Mouse (Mus musculus): ENCODE measurements at regions not wholly inside any gene's neighbourhood (a gene's known extent, or its start where the extent isn't known, plus 50 kb on each side); places are given as distances from the start of the nearest gene placed in this dataset.

DNA sequence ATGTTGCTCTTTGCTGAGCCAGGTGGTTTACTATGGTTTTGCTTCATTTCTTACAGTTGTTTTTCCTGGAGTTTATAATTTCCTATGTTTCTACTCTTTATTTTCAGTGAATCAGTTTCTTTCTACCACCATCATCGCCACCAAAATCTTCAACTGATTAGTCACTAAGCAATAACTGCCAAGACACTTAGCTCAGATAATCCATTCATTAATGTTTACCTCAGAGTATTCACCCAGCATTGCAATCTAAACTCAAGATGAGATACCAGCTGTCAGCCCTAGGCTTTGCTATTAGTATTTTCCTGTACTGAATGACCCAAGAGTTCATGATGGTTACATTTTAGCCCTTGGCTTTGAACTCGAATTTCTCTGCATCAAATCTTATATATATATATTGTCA lies 96.8 kb upstream of the Cadm1 start:
- peaks cover 2% of the 10 kb centered on the region for H3K4me1 ChIP-seq (ENCODE audit: control insufficient read depth, insufficient read depth, low read length)
- 50% methylated on average over 2 of the region's 2 CpGs for WGBS
- H3K27ac ChIP-seq (ENCODE audit: control insufficient read depth, insufficient read depth, low read depth, low read length, poor library complexity) = no peak overlapping the region
- no peak for TF ChIP-seq POLR2A (IDR thresholded peaks at IDR 0.05; ENCODE audit: borderline replicate concordance, control insufficient read depth, low read depth, low read length)
- TF ChIP-seq CTCF (IDR thresholded peaks at IDR 0.05; ENCODE audit: control insufficient read depth, insufficient read depth, low read length) = no peak
- no peak overlapping the region for H3K4me3 ChIP-seq (replicated peaks; ENCODE audit: control insufficient read depth, low read depth, low read length)

DNA sequence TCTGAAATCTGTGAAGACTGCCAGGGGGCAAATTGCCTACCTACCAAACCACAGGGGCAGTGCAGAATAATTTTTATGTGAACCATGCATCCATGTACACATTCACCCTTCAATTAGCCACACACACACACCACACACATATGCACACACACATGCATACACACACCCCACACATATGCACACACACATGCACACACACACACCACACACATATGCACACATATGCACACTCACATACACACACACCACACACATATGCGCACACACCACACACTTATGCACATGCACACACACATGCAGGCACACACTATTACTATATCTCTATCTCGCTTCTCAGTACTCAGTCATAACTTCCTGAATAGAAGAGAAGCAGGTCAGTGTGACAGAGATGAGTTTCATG lies 95.9 kb upstream of the Cadm1 start:
- peaks cover 2% of the 10 kb centered on the region for H3K4me1 ChIP-seq (ENCODE audit: control insufficient read depth, insufficient read depth, low read length)
- TF ChIP-seq POLR2A (IDR thresholded peaks at IDR 0.05; ENCODE audit: borderline replicate concordance, control insufficient read depth, low read depth, low read length) (no peak), CTCF (IDR thresholded peaks at IDR 0.05; ENCODE audit: control insufficient read depth, insufficient read depth, low read length) (no peak)
- H3K4me3 ChIP-seq (replicated peaks; ENCODE audit: control insufficient read depth, low read depth, low read length) = no peak overlapping the region
- no peak overlapping the region for H3K27ac ChIP-seq (ENCODE audit: control insufficient read depth, insufficient read depth, low read depth, low read length, poor library complexity)
- WGBS = 67% methylated on average over 2 of the region's 2 CpGs

DNA sequence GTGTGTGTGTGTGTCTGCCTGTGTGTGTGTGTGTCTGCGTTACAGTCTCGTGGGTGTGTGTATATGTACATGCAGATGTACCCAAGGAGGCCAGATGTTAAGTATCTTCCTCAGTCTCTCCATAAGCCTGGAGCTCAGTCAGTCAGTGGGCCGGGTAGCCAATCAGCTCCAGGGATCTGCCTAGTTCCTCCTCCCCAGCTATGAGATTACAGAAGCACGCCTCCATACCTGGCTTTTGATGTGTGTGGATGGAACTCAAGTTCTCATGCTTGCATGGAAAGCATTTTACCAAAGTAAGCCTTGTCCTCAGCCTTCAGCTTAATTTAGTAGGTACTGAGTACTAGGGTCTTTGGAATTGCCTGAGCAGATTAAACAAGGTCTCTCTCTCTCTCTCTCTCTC lies 91.0 kb upstream of the Cadm1 start:
- Histone ChIP-seq H3K27ac (ENCODE audit: control insufficient read depth, insufficient read depth, low read depth, low read length, poor library complexity) (no peak overlapping the region), H3K4me3 (replicated peaks; ENCODE audit: control insufficient read depth, low read depth, low read length) (no peak overlapping the region), H3K4me1 (ENCODE audit: control insufficient read depth, insufficient read depth, low read length) (peaks cover 2% of the 10 kb centered on the region)
- no peak for TF ChIP-seq POLR2A (IDR thresholded peaks at IDR 0.05; ENCODE audit: borderline replicate concordance, control insufficient read depth, low read depth, low read length)
- no peak for TF ChIP-seq CTCF (IDR thresholded peaks at IDR 0.05; ENCODE audit: control insufficient read depth, insufficient read depth, low read length)
- 66% methylated on average over 4 of the region's 4 CpGs for WGBS

DNA sequence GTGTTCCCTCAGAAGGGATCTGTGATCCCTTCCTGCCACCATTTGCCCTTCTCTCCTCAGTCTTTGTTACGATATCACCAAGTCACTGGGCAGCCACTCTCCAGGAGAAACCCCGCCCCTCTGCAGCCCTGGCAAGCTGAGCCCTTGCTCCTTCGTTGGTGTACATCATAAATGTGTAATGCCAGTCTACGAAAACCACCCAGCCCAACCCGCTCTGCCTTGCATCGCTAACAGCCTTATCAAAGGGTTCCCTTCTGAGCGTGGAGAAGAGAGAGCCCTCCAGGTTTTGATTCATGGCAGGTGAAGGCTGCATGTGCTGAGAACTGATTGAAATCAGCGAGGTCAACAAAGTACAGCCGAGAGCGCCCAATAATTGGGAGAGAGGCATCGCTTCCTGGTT lies 90.5 kb upstream of the Cadm1 start:
- no peak for TF ChIP-seq CTCF (IDR thresholded peaks at IDR 0.05; ENCODE audit: control insufficient read depth, insufficient read depth, low read length)
- TF ChIP-seq POLR2A (IDR thresholded peaks at IDR 0.05; ENCODE audit: borderline replicate concordance, control insufficient read depth, low read depth, low read length) = no peak
- no peak overlapping the region for H3K4me3 ChIP-seq (replicated peaks; ENCODE audit: control insufficient read depth, low read depth, low read length)
- 36% methylated on average over 11 of the region's 11 CpGs for whole genome bisulfite sequencing
- no peak overlapping the region for H3K27ac ChIP-seq (ENCODE audit: control insufficient read depth, insufficient read depth, low read depth, low read length, poor library complexity)
- peaks cover 2% of the 10 kb centered on the region for H3K4me1 ChIP-seq (ENCODE audit: control insufficient read depth, insufficient read depth, low read length)

DNA sequence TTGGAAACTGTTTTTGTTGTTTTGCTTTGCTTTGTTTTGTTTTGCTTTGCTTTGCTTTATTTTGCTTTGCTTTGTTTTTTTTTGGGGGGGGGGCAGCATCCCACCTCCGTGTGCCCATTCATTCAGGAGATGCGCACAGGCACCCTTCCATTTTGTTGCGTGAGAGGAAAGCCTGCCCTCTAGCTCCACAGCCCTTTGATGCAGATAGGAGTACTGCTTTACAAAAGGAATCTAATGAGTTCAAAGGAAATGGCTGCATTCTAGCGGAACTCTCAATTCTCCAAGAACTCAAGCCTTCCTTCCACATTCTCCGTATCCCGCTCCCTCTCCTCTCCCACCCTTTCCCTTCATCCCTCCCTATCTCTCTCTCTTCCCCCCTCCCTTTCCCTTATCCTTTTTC lies 89.8 kb upstream of the Cadm1 start:
- WGBS = 34% methylated on average over 6 of the region's 6 CpGs
- peaks cover 2% of the 10 kb centered on the region for H3K4me1 ChIP-seq (ENCODE audit: control insufficient read depth, insufficient read depth, low read length)
- H3K4me3 ChIP-seq (replicated peaks; ENCODE audit: control insufficient read depth, low read depth, low read length) = no peak overlapping the region
- no peak for TF ChIP-seq CTCF (IDR thresholded peaks at IDR 0.05; ENCODE audit: control insufficient read depth, insufficient read depth, low read length)
- TF ChIP-seq POLR2A (IDR thresholded peaks at IDR 0.05; ENCODE audit: borderline replicate concordance, control insufficient read depth, low read depth, low read length) = no peak
- H3K27ac ChIP-seq (ENCODE audit: control insufficient read depth, insufficient read depth, low read depth, low read length, poor library complexity) = no peak overlapping the region

DNA sequence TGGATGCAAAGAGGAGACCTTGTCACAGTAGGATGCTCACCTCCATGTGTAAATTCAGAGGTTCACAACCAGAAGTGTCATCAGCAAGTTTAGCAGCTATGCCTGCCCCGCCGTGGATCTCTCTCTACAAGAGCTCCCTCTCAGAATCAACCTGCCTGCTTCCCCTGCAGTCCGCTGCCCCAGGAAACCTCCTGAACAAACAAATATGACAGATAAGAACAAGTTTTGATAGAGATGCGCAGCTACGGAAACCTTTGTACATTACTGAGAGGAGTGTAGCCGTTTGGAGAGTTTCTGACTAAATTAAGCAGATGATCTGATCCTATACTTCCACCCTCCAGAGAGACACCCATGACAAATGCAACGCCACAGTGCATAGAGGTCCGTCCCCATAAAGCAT lies 88.8 kb upstream of the Cadm1 start:
- 59% methylated on average over 8 of the region's 8 CpGs for WGBS
- Histone ChIP-seq H3K4me3 (replicated peaks; ENCODE audit: control insufficient read depth, low read depth, low read length) (no peak overlapping the region), H3K4me1 (ENCODE audit: control insufficient read depth, insufficient read depth, low read length) (no peaks in the 10 kb centered on the region), H3K27ac (ENCODE audit: control insufficient read depth, insufficient read depth, low read depth, low read length, poor library complexity) (no peak overlapping the region)
- TF ChIP-seq POLR2A (IDR thresholded peaks at IDR 0.05; ENCODE audit: borderline replicate concordance, control insufficient read depth, low read depth, low read length) (no peak), CTCF (IDR thresholded peaks at IDR 0.05; ENCODE audit: control insufficient read depth, insufficient read depth, low read length) (no peak)

DNA sequence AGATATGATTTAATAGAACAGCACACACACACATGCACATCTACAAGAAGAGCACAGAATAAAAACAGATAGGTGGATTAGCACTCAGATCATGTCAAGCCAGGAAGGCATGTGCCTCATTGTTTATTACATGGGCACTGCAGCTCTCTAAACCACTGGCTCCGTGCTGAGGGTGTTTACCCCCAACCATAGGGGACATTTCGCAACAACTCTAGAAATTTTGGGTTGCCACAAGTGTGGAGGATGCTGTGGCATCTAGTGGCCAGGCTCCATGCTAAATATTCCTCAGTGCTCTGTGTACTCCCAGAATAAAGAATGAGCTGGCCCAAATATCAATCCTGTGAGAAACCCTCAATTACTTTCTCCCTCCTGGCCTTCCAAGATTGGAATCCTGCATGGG lies 85.8 kb upstream of the Cadm1 start:
- H3K27ac ChIP-seq (ENCODE audit: control insufficient read depth, insufficient read depth, low read depth, low read length, poor library complexity) = no peak overlapping the region
- no peaks in the 10 kb centered on the region for H3K4me1 ChIP-seq (ENCODE audit: control insufficient read depth, insufficient read depth, low read length)
- TF ChIP-seq CTCF (IDR thresholded peaks at IDR 0.05; ENCODE audit: control insufficient read depth, insufficient read depth, low read length) (no peak), POLR2A (IDR thresholded peaks at IDR 0.05; ENCODE audit: borderline replicate concordance, control insufficient read depth, low read depth, low read length) (no peak)
- WGBS = 48% methylated on average over 2 of the region's 2 CpGs
- H3K4me3 ChIP-seq (replicated peaks; ENCODE audit: control insufficient read depth, low read depth, low read length) = no peak overlapping the region

DNA sequence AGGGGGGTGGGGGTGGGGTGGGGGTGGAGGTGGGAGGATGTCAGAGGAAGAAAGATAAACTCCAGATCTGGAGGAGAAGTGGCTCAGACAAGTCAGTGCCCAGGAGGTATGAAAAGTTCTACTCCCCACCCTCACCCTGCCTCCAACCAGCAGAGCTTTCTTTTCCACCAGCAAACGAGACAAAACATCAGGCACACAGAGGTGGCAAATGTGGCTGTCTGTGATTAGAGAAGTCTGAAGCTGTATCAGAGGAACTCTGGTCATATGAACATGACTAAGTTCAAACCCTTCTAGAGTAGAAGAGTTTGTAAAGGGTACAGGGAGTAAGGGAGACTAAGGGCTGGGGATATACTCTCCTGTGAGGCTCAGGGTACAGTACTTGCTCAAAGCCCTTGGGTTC lies 85.2 kb upstream of the Cadm1 start:
- no peak overlapping the region for H3K4me3 ChIP-seq (replicated peaks; ENCODE audit: control insufficient read depth, low read depth, low read length)
- H3K27ac ChIP-seq (ENCODE audit: control insufficient read depth, insufficient read depth, low read depth, low read length, poor library complexity) = no peak overlapping the region
- H3K4me1 ChIP-seq (ENCODE audit: control insufficient read depth, insufficient read depth, low read length) = no peaks in the 10 kb centered on the region
- WGBS = 15% methylated on average over 1 of the region's 1 CpGs
- no peak for TF ChIP-seq POLR2A (IDR thresholded peaks at IDR 0.05; ENCODE audit: borderline replicate concordance, control insufficient read depth, low read depth, low read length)
- no peak for TF ChIP-seq CTCF (IDR thresholded peaks at IDR 0.05; ENCODE audit: control insufficient read depth, insufficient read depth, low read length)

DNA sequence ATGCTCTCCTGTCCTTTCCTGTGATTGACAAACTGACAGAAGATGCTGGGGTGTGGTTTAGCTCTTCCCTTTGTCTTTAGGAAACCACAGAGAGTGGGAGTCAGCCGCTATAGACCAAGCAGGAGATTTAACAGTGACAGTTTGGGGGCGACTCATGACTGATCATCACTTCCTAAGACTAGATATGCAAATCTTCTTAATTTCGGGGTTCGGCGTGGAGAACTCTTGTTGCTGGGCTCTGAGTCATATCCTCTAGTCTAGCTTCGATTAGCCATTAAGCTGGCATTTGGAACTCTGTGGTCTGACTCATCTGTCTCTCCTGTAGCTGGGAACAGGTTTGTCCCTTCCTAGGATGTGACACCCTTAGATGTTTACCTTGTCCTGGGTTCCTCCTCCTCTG lies 84.6 kb upstream of the Cadm1 start:
- no peak overlapping the region for H3K27ac ChIP-seq (ENCODE audit: control insufficient read depth, insufficient read depth, low read depth, low read length, poor library complexity)
- TF ChIP-seq CTCF (IDR thresholded peaks at IDR 0.05; ENCODE audit: control insufficient read depth, insufficient read depth, low read length) (no peak), POLR2A (IDR thresholded peaks at IDR 0.05; ENCODE audit: borderline replicate concordance, control insufficient read depth, low read depth, low read length) (no peak)
- H3K4me3 ChIP-seq (replicated peaks; ENCODE audit: control insufficient read depth, low read depth, low read length) = no peak overlapping the region
- 29% methylated on average over 6 of the region's 6 CpGs for WGBS
- H3K4me1 ChIP-seq (ENCODE audit: control insufficient read depth, insufficient read depth, low read length) = no peaks in the 10 kb centered on the region

All from bone marrow, adult 2 months (tissue).